Mouse (Mus musculus) kidney, postnatal 25 days (tissue): ENCODE measurements around the gene Sec1.

Experiments
- DNase-seq, 2 experiments: peaks; one replicate each; pipeline ENCODE4 v3.0.0; 2021; ENCODE audit warnings: mixed read lengths in 2 of 2

The Sec1 gene

DNA sequence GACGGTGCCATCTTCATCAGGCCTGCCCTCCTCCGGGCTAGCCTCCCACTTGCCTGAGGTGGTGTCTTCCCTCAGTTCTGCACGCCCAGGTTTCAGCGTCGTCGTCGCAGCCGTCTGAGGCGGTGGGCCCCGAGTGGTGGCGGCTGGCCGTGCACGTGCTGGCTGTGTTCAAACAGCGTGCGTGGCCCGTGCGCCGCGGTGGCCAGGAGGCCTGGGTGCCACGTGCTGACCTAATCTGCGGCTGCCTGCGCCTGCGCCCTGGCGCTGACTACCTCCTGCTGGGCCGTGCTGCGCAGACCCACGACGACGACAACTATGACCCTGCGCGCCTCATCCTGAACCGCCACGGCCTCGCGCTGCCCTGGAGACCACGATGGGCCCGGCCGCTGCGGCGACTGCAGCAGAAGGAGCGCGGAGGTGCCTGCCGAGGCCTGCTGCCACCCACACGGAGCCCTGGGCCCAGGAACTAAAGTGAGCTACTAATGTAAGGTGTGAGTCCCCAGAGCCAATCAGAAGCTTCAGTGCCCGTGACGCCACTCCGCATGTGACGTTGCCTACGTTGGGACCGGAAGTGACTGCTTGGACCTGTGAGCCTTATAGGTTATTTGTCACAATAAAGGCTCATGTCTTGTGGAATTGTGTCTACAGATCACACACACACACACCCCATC is at the start of gene Sec1:
Gene Sec1, minus strand, starts transcription at position 482 of the 671 bp plus-strand sequence.
- no peak for DNase-seq

- no peak for DNase-seq
Observed at GRCm38 (mm10) chr7:45742338-45742737, 48.1 kb upstream of the Sec1 start.

GRCm38 (mm10) chr7:45741777-45742176 is 47.6 kb upstream of the Sec1 start:
- no peak for DNase-seq

GRCm38 (mm10) chr7:45741308-45741707 is 47.1 kb upstream of the Sec1 start:
- DNase-seq, result no peak

GRCm38 (mm10) chr7:45739820-45740219 is 45.6 kb upstream of the Sec1 start:
- DNase-seq, result no peak

GRCm38 (mm10) chr7:45739162-45739763 is 45.1 kb upstream of the Sec1 start:
- DNase-seq, result peak; percentile 87 to 92

GRCm38 (mm10) chr7:45733477-45733876 is 39.3 kb upstream of the Sec1 start:
- DNase-seq, result no peak

- DNase-seq, result peak; percentile 55 to 78
Observed at GRCm38 (mm10) chr7:45730727-45731431, 36.7 kb upstream of the Sec1 start.

DNA sequence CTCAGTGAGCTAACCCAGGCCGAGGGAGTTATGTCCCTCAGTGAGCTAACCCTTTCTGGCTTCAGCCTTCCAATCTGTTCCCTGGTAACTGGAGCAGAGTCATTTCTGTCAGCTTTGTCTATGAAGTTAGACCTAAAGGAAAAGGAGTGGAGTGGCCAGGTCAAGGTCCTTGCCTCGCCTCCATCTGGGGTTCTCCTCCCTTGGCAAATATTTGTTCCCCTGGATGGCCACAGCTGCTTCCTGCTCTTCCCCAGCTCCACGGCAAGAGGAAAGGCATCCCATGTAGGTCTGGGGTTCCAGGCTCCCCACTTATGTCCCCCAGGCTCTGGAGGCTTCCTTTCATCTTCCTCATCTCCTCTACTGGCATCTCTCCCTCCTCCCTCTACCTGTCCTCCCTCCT is 33.4 kb upstream of the Sec1 start:
- no peak for DNase-seq

DNA sequence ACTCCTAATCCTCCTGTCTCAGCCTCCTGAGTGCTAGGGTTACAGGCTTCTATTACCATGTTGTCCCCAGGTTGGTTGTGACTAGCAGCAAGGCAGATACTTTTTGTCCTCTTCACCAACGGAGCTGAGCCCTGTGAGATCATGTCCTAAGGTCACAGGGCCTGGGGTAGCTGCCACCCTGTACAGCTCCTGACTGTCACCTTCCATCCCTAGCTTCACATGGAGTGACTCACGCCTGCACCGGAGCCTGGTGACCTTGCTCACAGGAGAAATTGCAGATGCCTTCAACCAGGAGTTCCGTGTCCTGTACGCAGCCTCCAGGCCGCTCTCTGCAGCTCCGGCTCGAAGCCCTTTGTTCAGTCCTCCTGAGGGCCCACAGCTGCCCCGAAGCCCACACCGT is 32.2 kb upstream of the Sec1 start:
- DNase-seq, result no peak

DNA sequence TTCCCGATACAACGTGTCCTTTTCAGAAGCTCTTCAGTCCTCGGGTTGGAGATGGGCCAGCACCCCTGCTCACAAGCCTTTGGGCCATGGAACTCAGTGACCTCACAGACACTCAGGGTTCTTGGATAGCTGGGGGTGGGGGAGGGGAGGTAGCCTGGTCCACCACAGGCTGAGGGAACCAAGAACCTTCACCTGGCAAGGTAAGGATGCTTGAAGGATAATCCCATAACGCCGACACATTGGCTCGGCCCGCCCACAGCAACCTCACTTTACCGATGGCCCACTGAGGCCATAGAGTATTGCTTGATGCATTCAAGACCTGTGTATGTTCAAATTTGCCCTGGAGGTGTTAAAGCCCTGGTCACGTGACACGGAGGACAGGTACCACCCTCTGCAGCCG is 31.5 kb upstream of the Sec1 start, which contains the start of gene Spaca4:
Gene Spaca4, minus strand, starts transcription at position 101 of the 400 bp plus-strand sequence.
- DNase-seq, result no peak

- no peak for DNase-seq
Observed at GRCm38 (mm10) chr7:45725151-45725550, 30.9 kb upstream of the Sec1 start.

- DNase-seq, result no peak
Observed at GRCm38 (mm10) chr7:45723781-45724180, 29.6 kb upstream of the Sec1 start.

- no peak for DNase-seq
Observed at GRCm38 (mm10) chr7:45723301-45723700, 29.1 kb upstream of the Sec1 start.

- peak in 1 of 2 experiments; percentile 41 for DNase-seq
Observed at GRCm38 (mm10) chr7:45722348-45722713, 28.1 kb upstream of the Sec1 start.

DNA sequence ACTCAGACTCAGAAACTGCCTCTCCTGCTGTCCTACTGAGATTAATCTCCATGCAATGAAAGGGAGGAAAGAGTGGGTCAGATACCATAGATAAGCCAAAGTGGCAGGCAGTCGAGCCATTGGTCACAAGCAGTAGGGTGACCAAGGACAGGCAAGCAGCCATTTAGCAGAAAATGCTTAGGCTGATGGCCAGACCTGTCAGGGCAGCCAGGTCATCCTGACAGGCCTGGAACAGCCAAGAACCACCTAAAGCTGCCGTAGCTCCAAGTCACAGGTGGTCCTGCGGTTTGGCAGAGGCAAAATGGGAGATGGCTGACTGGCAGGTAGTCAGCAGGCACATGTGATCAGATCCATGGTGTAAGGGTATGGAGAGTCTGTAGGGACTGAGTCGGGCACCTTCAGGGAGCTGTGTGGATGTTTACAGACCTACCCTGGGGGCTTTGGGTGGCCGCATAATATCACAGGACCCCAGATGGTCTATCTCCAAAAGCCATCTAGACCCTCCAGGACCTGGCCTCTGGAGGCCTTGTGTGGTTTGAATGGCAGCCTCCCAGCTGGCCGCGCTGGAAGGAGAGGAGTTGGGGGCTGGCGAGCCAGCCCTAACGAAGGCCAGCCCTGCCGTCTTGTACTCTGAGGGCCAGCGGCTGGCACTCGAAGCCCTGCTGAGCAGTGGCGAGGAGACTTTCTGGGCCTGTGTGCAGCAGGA is 27.6 kb upstream of the Sec1 start:
- no peak for DNase-seq

GRCm38 (mm10) chr7:45721234-45721571 is 27.0 kb upstream of the Sec1 start:
- no peak for DNase-seq

DNA sequence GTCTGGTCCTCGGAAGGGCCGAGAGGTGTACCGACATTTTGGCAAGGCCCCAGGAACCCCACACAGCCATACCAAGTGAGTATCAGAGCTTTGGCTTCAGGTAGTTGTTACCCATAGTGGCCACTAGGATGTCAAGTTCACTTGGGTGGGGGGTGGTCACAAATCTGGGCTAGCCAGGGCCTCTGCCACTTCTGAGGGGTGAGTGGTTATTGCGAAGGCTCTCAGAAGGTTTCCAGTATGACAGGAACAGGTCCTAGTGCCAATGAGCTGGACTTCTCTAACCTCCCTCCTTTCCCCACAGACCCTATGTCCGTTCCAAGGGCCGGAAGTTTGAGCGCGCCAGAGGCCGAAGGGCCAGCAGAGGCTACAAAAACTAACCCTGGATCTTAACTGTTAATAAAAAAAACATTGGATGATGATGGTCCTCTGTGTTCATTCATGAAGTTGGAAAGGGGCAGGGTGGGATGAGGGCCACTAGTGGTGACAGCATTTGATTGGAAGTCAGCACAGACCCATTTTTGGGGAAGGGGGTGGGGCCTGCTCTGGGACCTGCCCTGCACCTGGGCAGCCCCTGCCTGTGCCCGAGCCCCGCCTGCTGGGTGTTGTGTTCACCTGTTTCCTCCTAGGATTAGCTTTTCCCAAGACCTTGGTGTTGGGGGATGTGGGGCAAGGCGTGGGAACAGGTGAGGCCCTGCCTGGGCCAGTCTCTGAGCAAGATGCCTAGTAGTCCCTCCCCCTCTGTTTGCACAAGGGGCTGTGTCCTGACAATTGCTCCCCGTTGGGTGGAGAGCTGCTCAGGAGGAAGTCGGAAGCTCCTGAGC is 26.4 kb upstream of the Sec1 start, which contains the start of gene Fam83e:
Gene Fam83e, plus strand, starts transcription at position 800 of the 821 bp plus-strand sequence.
- no peak for DNase-seq

DNA sequence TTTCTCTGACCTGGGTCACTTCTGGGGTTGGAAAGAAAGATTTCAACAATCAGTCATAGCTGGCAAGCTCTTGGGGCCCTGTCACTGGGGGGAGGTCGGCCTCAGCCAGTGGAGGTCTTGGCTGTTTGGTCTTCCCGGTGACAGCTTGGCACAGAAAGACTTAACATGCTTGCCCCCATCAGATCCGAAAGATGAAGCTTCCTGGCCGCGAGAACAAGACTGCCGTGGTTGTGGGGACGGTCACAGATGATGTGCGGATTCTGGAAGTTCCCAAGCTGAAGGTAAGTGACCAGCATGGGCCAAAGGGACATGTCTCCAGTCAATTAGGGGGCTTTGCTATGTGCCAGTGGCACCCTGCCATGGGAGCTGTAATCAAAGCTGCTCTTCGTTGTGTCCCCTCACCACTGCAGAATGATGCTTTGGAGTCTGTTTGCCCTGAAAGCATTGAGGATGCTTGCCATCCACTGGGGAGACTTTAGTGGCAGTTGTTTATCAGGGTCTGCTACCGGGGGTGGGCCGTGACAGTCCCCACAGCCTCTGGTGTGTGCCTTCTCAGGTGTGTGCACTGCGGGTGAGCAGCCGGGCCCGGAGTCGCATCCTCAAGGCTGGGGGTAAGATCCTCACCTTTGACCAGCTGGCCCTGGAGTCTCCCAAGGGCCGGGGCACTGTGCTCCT is 25.7 kb upstream of the Sec1 start:
- no peak for DNase-seq

GRCm38 (mm10) chr7:45719180-45719579 is 25.0 kb upstream of the Sec1 start:
- no peak for DNase-seq

DNA sequence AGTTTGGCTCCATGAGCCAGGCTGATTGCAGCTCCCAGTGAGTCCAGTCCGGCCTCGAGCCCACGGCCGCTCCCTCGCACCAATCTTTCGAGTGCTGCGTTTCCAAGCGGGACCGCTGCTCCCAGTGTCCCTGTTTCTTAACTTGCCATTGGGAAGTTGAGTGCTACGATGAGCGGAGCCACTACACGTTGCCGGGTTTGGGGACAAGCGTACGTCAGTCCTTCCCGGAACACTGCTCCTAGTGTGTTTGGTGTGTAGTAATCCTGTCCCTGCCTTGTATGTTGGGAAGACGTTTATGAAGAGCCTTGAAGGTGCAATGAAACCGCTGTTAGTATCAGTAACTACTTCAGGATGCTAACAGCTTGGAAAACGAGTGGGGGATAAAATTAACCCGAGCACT is 24.1 kb upstream of the Sec1 start:
- no peak for DNase-seq

- DNase-seq, result peak; percentile 99
Observed at GRCm38 (mm10) chr7:45717918-45718297, 23.7 kb upstream of the Sec1 start, which contains the start of gene Sphk2. TSS of gene Sphk2 (minus strand) at chr7:45718002.
